Mouse (Mus musculus): ENCODE results near the gene Cacnb4. TPM values are rescaled to one million over a fixed set of nuclear protein-coding genes. Genes with fewer than 3 reads are reported as not detected.

Cacnb4 gene
- total and polyA plus RNA-seq, 3 experiments: not detected

DNA sequence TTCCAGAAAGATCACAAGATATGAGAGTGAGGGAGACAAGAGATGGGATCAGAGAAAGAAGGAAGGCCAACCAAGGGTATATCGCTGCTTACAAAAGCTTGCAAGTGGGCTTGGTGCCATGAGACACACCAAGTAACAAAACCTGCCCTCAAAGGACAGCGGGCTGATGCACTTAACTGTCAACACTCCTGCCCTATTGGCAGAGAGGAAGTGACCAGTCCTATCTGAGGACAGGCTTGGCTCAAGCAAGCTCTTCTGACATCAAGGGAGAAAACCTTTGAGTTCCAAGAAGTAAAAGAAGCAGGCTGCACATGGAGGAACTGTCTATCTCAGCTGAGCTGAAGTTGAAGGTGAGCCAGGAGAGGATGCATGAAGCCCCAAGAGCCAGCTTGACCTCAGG lies 100.1 kb downstream of the Cacnb4 start:
- no peaks in the 10 kb centered on the region for H3K9me3 ChIP-seq (replicated peaks; ENCODE audit: insufficient read depth, low read length)
- no peaks in the 10 kb centered on the region for H3K79me2 ChIP-seq (ENCODE audit: control insufficient read depth, insufficient read depth, low read length, poor library complexity)
- no peak for TF ChIP-seq ZC3H11A (IDR thresholded peaks at IDR 0.05; ENCODE audit: low read depth, low read length)
- TF ChIP-seq MYC (IDR thresholded peaks at IDR 0.05; ENCODE audit: low read depth, low read length): no peak
- peaks cover 0 to 3% of the 10 kb centered on the region in 2 experiments; a peak in 2 of 4 replicates for H3K4me1 ChIP-seq (ENCODE audit: control insufficient read depth in 1 of 2, insufficient read depth in 2 of 2, low read length in 2 of 2)
- no peak overlapping the region for H3K27ac ChIP-seq (ENCODE audit: control insufficient read depth, low read depth, low read length)
- H3K27me3 ChIP-seq (ENCODE audit: control insufficient read depth in 1 of 2, insufficient read depth in 2 of 2, low read length in 2 of 2): no peaks in the 10 kb centered on the region; a peak in 1 of 4 replicates
- no peak overlapping the region for H3K9ac ChIP-seq (ENCODE audit: control insufficient read depth, low read depth, low read length, poor library complexity, severe bottlenecking)
- peaks cover 0 to 6% of the 10 kb centered on the region in 2 experiments; a peak in 2 of 4 replicates for H3K36me3 ChIP-seq (ENCODE audit: control insufficient read depth in 1 of 2, insufficient read depth in 2 of 2, low read length in 2 of 2)
- DNase-seq (ENCODE audit: low read depth, low spot score): no peak
- H3K4me3 ChIP-seq (ENCODE audit: control insufficient read depth in 1 of 2, insufficient read depth in 1 of 2, low read depth in 2 of 2, low read length in 2 of 2): no peak overlapping the region

DNA sequence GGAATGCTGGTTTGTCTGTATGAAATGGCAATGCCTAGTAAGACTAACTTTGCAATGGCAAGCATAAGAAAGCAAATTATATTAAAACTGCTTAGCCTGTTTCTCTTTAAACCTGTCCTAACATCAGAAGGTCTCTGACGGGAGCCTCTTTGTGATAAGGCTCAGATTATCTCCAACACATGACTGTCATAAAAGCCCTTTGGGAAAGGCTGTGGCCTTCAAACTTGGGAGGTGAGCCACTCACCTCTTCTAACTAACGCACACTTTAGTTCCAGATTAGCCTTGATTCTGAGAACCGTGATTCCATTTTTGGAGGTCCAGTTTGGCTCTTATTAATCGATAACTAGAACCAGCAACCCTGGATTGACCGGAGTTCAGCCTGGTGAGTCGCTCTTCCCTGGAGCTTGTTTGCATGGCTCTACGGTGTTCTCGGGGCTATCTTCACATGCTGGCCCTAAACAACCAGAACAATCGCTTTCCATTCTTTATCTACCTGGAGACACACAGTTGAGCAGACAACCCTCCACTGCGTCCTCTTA lies 100.9 kb downstream of the Cacnb4 start:
- no peak for TF ChIP-seq CHD1 (IDR thresholded peaks at IDR 0.05; ENCODE audit: low read depth, low read length)
- no peak for TF ChIP-seq POLR2A (IDR thresholded peaks at IDR 0.05; ENCODE audit: control insufficient read depth in 1 of 2, insufficient read depth in 1 of 2, low read depth in 1 of 2, low read length in 2 of 2, poor library complexity in 1 of 2)
- TF ChIP-seq GABPA (IDR thresholded peaks at IDR 0.05; ENCODE audit: low read depth, low read length): no peak
- TF ChIP-seq HCFC1 (IDR thresholded peaks at IDR 0.05; ENCODE audit: low read depth, low read length): no peak
- TF ChIP-seq ETS1 (IDR thresholded peaks at IDR 0.05; ENCODE audit: low read depth, low read length): no peak
- TF ChIP-seq SMC3 (IDR thresholded peaks at IDR 0.05; ENCODE audit: low read depth, low read length): no peak
- TF ChIP-seq POLR2AphosphoS5 (IDR thresholded peaks at IDR 0.05; ENCODE audit: borderline replicate concordance, low read depth, low read length): no peak
- no peak for TF ChIP-seq MAFK (IDR thresholded peaks at IDR 0.05; ENCODE audit: borderline replicate concordance, low read depth, low read length)
- TF ChIP-seq ZMIZ1 (IDR thresholded peaks at IDR 0.05; ENCODE audit: low read depth, low read length): no peak
- no peak for TF ChIP-seq NELFE (IDR thresholded peaks at IDR 0.05; ENCODE audit: low read depth, low read length)
- TF ChIP-seq MYB (IDR thresholded peaks at IDR 0.05; ENCODE audit: low read depth, low read length): no peak
- TF ChIP-seq MYC (IDR thresholded peaks at IDR 0.05; ENCODE audit: low read depth, low read length): no peak
- no peak for TF ChIP-seq RCOR1 (IDR thresholded peaks at IDR 0.05; ENCODE audit: low read depth, low read length)
- no peak for DNase-seq (ENCODE audit: low read depth, low spot score)
- no peaks in the 10 kb centered on the region for H3K79me2 ChIP-seq (ENCODE audit: control insufficient read depth, insufficient read depth, low read length, poor library complexity)

DNA sequence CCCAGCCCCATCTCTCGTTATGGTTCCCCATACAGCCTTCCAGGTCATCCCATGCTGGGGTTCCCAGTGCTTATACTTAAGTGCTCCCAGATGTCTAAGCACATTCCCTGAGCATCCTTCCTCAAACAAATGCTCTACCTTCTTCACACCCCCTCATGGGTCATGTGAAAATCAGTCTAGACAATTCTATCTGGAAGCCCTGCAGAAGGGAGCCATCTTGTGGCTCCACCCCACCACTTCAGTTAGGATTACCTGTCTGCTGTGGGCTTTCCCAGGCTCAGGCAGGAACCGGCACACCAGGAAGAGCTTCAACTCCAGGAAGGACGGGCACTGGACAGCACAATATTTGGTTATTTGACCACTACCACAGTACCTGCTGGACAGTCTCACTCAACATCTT lies 101.7 kb downstream of the Cacnb4 start:
- H3K27me3 ChIP-seq (ENCODE audit: control insufficient read depth in 1 of 2, insufficient read depth in 2 of 2, low read length in 2 of 2): no peaks in the 10 kb centered on the region; a peak in 1 of 4 replicates
- no peak overlapping the region for H3K4me3 ChIP-seq (ENCODE audit: control insufficient read depth in 1 of 2, insufficient read depth in 1 of 2, low read depth in 2 of 2, low read length in 2 of 2)
- no peaks in the 10 kb centered on the region for H3K79me2 ChIP-seq (ENCODE audit: control insufficient read depth, insufficient read depth, low read length, poor library complexity)
- peaks cover 0 to 12% of the 10 kb centered on the region in 2 experiments; a peak in 2 of 4 replicates for H3K36me3 ChIP-seq (ENCODE audit: control insufficient read depth in 1 of 2, insufficient read depth in 2 of 2, low read length in 2 of 2)
- no peak overlapping the region for H3K9ac ChIP-seq (ENCODE audit: control insufficient read depth, low read depth, low read length, poor library complexity, severe bottlenecking)
- no peak for DNase-seq (ENCODE audit: low read depth, low spot score)
- H3K9me3 ChIP-seq (replicated peaks; ENCODE audit: insufficient read depth, low read length): no peaks in the 10 kb centered on the region
- H3K4me1 ChIP-seq (ENCODE audit: control insufficient read depth in 1 of 2, insufficient read depth in 2 of 2, low read length in 2 of 2): peaks cover 0 to 10% of the 10 kb centered on the region in 2 experiments; a peak in 2 of 4 replicates
- TF ChIP-seq CTCF (IDR thresholded peaks at IDR 0.05 in 2 of 3, conservative IDR thresholded peaks at IDR 0.05 in 1 of 3; ENCODE audit: control insufficient read depth in 1 of 3, insufficient read depth in 1 of 3, low read depth in 2 of 3, low read length in 3 of 3, poor library complexity in 1 of 3, severe bottlenecking in 1 of 3) (peak in 1 of 3 experiments; percentile 16; a peak in 1 of 6 replicates), GABPA (IDR thresholded peaks at IDR 0.05; ENCODE audit: low read depth, low read length) (no peak), MAX (IDR thresholded peaks at IDR 0.05; ENCODE audit: low read length) (no peak), ZNF384 (IDR thresholded peaks at IDR 0.05; ENCODE audit: low read depth, low read length) (no peak), MYB (IDR thresholded peaks at IDR 0.05; ENCODE audit: low read depth, low read length) (no peak), MEF2A (IDR thresholded peaks at IDR 0.05; ENCODE audit: extremely low read depth, insufficient replicate concordance, low read depth, low read length, poor library complexity, severe bottlenecking) (no peak), HCFC1 (IDR thresholded peaks at IDR 0.05; ENCODE audit: low read depth, low read length) (no peak), E2F4 (IDR thresholded peaks at IDR 0.05; ENCODE audit: borderline replicate concordance, low read depth, low read length) (no peak)
- no peak overlapping the region for H3K27ac ChIP-seq (ENCODE audit: control insufficient read depth, low read depth, low read length)

More for the DNA sequence above, 100.9 kb downstream of the Cacnb4 start:
- Histone ChIP-seq H3K9ac (ENCODE audit: control insufficient read depth, low read depth, low read length, poor library complexity, severe bottlenecking) (no peak overlapping the region), H3K9me3 (replicated peaks; ENCODE audit: insufficient read depth, low read length) (no peaks in the 10 kb centered on the region), H3K36me3 (ENCODE audit: control insufficient read depth in 1 of 2, insufficient read depth in 2 of 2, low read length in 2 of 2) (peaks cover 0 to 12% of the 10 kb centered on the region in 2 experiments; a peak in 2 of 4 replicates), H3K27me3 (ENCODE audit: control insufficient read depth in 1 of 2, insufficient read depth in 2 of 2, low read length in 2 of 2) (no peaks in the 10 kb centered on the region; a peak in 1 of 4 replicates), H3K4me1 (ENCODE audit: control insufficient read depth in 1 of 2, insufficient read depth in 2 of 2, low read length in 2 of 2) (peaks cover 0 to 9% of the 10 kb centered on the region in 2 experiments; a peak in 2 of 4 replicates), H3K4me3 (ENCODE audit: control insufficient read depth in 1 of 2, insufficient read depth in 1 of 2, low read depth in 2 of 2, low read length in 2 of 2) (no peak overlapping the region), H3K27ac (ENCODE audit: control insufficient read depth, low read depth, low read length) (no peak overlapping the region)

Measured in MEL (cell line).